29 mouse cellular contexts compared by ENCODE assay signal in genomic region chr1:164062856-164063255, GRCm38 (mm10). TPM values are rescaled to one million over a fixed set of nuclear protein-coding genes. Genes with fewer than 3 reads are reported as not detected.
DNase-seq lines count a peak whose midpoint lies in the region; ATAC-seq and TF ChIP-seq lines count a peak whose summit lies in the region.
"Had no signal": no experiment of that assay in that cellular context is flagged by ENCODE, and none has a peak within 500 bp of the region (broad histone marks: within the 10 kb centered on the region; RNA-seq: fewer than 3 reads in every experiment).

No protein-coding gene starts in this region.

- no peak overlapping the region for H3K9ac ChIP-seq in heart, embryonic 12.5 days
- H3K9ac ChIP-seq: forebrain, postnatal 0 days; heart, embryonic 15.5 days; hindbrain, embryonic 13.5 days had no signal

- peak; percentile 8 for ATAC-seq in CD4-positive, CD25-positive, alpha-beta regulatory T cell, adult 4 months
- no peak for ATAC-seq in heart, embryonic 12.5 days (ENCODE audit: insufficient number of reproducible peaks, low FRiP score)
- ATAC-seq: forebrain, embryonic 14.5 days; forebrain, postnatal 0 days; hindbrain, embryonic 16.5 days had no signal

- peak overlapping the region; percentile 29 for H3K4me3 ChIP-seq in lung, adult 2 months (replicated peaks; ENCODE audit: extremely low read depth, low read depth, low read length)
- H3K4me3 ChIP-seq in cerebellum, adult 2 months (replicated peaks; ENCODE audit: insufficient read depth, low read depth, low read length) = no peak overlapping the region
- no peak overlapping the region for H3K4me3 ChIP-seq in heart, embryonic 12.5 days
- H3K4me3 ChIP-seq: forebrain, embryonic 10.5 days; gastrocnemius, adult 2 months; heart, embryonic 15.5 days; hindbrain, embryonic 10.5 days; hindbrain, embryonic 13.5 days had no signal

- TF ChIP-seq POLR2A in lung, adult 2 months (IDR thresholded peaks at IDR 0.05; ENCODE audit: borderline replicate concordance, extremely low read depth, low read depth, low read length) = no peak
- TF ChIP-seq POLR2A in cerebellum, adult 2 months (IDR thresholded peaks at IDR 0.05; ENCODE audit: borderline replicate concordance, insufficient read depth, low read length) = no peak

- no peaks in the 10 kb centered on the region for H3K36me3 ChIP-seq in heart, embryonic 12.5 days
- H3K36me3 ChIP-seq: forebrain, embryonic 10.5 days; heart, embryonic 15.5 days; hindbrain, embryonic 10.5 days; hindbrain, embryonic 13.5 days had no signal

- no peak for DNase-seq in lung, adult 2 months
- no peak for DNase-seq in lung, postnatal 14 days
- DNase-seq in thymus, postnatal 25 days = peak; percentile 24
- no peak for DNase-seq in thymus, postnatal 14 days
- DNase-seq in naive thymus-derived CD4-positive, alpha-beta T cell, adult 2 months (ENCODE audit: low read depth) = peak; percentile 32
- DNase-seq in cerebellum, adult 2 months = no peak
- DNase-seq: adrenal gland, adult 2 months; adrenal gland, postnatal 14 days; cerebellum, adult 11-12 months; cerebellum, adult 9-10 months; cerebellum, postnatal 14 days; forebrain, postnatal 0 days; gastrocnemius, adult 2 months; gastrocnemius, postnatal 14 days; heart, adult 11 months; heart, postnatal 10 days; heart, postnatal 36 days had no signal

- H3K27ac ChIP-seq in cerebellum, adult 2 months (ENCODE audit: insufficient read depth, low read length) = no peak overlapping the region
- H3K27ac ChIP-seq in heart, embryonic 12.5 days (ENCODE audit: poor library complexity, severe bottlenecking) = no peak overlapping the region
- H3K27ac ChIP-seq: forebrain, embryonic 10.5 days; gastrocnemius, adult 2 months; heart, embryonic 15.5 days; hindbrain, embryonic 10.5 days; hindbrain, embryonic 13.5 days had no signal

- H3K27me3 ChIP-seq in cerebellum, adult 2 months (ENCODE audit: control insufficient read depth, insufficient read depth, low read length) = no peaks in the 10 kb centered on the region
- H3K27me3 ChIP-seq in heart, embryonic 12.5 days (replicated peaks) = no peaks in the 10 kb centered on the region
- H3K27me3 ChIP-seq: heart, embryonic 15.5 days; hindbrain, embryonic 13.5 days had no signal

- H3K9me3 ChIP-seq in heart, embryonic 12.5 days (replicated peaks) = no peaks in the 10 kb centered on the region
- H3K9me3 ChIP-seq: forebrain, embryonic 10.5 days; heart, embryonic 15.5 days; hindbrain, embryonic 10.5 days; hindbrain, embryonic 13.5 days had no signal

- no peak for TF ChIP-seq CTCF in lung, adult 2 months (IDR thresholded peaks at IDR 0.05; ENCODE audit: insufficient read depth, low read length)
- TF ChIP-seq CTCF in cerebellum, adult 2 months (IDR thresholded peaks at IDR 0.05; ENCODE audit: borderline replicate concordance, insufficient read depth, low read depth, low read length) = no peak

- no peak overlapping the region for H3K4me2 ChIP-seq in heart, embryonic 12.5 days
- H3K4me2 ChIP-seq: heart, embryonic 11.5 days; heart, embryonic 15.5 days; hindbrain, embryonic 13.5 days had no signal

- H3K4me1 ChIP-seq in lung, adult 2 months (ENCODE audit: control insufficient read depth, insufficient read depth, low read length) = no peaks in the 10 kb centered on the region; the same call in 1 of the 2 replicates
- no peaks in the 10 kb centered on the region for H3K4me1 ChIP-seq in cerebellum, adult 2 months (ENCODE audit: control insufficient read depth, insufficient read depth, low read length)
- no peaks in the 10 kb centered on the region for H3K4me1 ChIP-seq in heart, embryonic 12.5 days (replicated peaks)
- H3K4me1 ChIP-seq: forebrain, embryonic 10.5 days; heart, embryonic 15.5 days; hindbrain, embryonic 10.5 days; hindbrain, embryonic 13.5 days had no signal

- 35% methylated on average over 2 of the region's 2 CpGs for WGBS in lung, adult 2 months
- 35% methylated on average over 2 of the region's 2 CpGs for WGBS in cerebellum, adult 2 months
- WGBS in heart, embryonic 12.5 days = 52% methylated on average over 2 of the region's 2 CpGs

RNA-seq across cellular contexts. Expression of gene Sell, which starts 1.1 kb away (rescaled TPM):
- 6.3 and 11.1 TPM in 2 replicates for polyA plus RNA-seq in lung, adult 2 months (2012; rRNA removed)
- 100 to 1,000 TPM; 554 to 560 TPM for polyA plus RNA-seq in CD4-positive, CD25-positive, alpha-beta regulatory T cell, adult 4 months (2017; shearing (Covaris generic))
- polyA plus RNA-seq in cerebellum, adult 2 months (2012; rRNA removed) = 0.15 and 0.27 TPM in 2 replicates
- polyA plus RNA-seq in heart, embryonic 12.5 days (2016; fragmentation: Nextera tagmentation; extraction: Ambion mirVana) = not detected in 2 replicates
- polyA plus RNA-seq: forebrain, embryonic 10.5 days had no signal

RNA-seq across cellular contexts. Expression of gene Sele, which starts 14.8 kb away (rescaled TPM):
- polyA plus RNA-seq in lung, adult 2 months (2012; rRNA removed) = 0.33 and 0.58 TPM in 2 replicates
- polyA plus RNA-seq in CD4-positive, CD25-positive, alpha-beta regulatory T cell, adult 4 months (2017; shearing (Covaris generic)) = under 1 TPM in 1 of 2 experiments, not detected in 1; 0.22 TPM
- polyA plus RNA-seq in cerebellum, adult 2 months (2012; rRNA removed) = 0.05 TPM in 1 of 2 replicates, not detected in the other
- 0.37 and 0.46 TPM in 2 replicates for polyA plus RNA-seq in heart, embryonic 12.5 days (2016; fragmentation: Nextera tagmentation; extraction: Ambion mirVana)
- polyA plus RNA-seq: embryonic facial prominence, embryonic 11.5 days; forebrain, embryonic 10.5 days; forebrain, embryonic 14.5 days; forebrain, postnatal 0 days; frontal cortex, adult 2 months; hindbrain, embryonic 10.5 days; hindbrain, embryonic 13.5 days; hindbrain, embryonic 16.5 days had no signal

RNA-seq across cellular contexts. Expression of gene Selp, which starts 52.2 kb away (rescaled TPM):
- polyA plus RNA-seq in lung, adult 2 months (2012; rRNA removed) = 3.3 and 7.4 TPM in 2 replicates
- polyA plus RNA-seq in CD4-positive, CD25-positive, alpha-beta regulatory T cell, adult 4 months (2017; shearing (Covaris generic)) = 1 to 10 TPM; 3.8 to 4.1 TPM
- not detected in 2 replicates for polyA plus RNA-seq in cerebellum, adult 2 months (2012; rRNA removed)
- polyA plus RNA-seq in heart, embryonic 12.5 days (2016; fragmentation: Nextera tagmentation; extraction: Ambion mirVana) = 0.06 TPM in 1 of 2 replicates, not detected in the other
- polyA plus RNA-seq: brain, embryonic 14.5 days; embryonic facial prominence, embryonic 11.5 days; forebrain, embryonic 10.5 days; forebrain, embryonic 14.5 days; forebrain, postnatal 0 days; frontal cortex, adult 2 months; hindbrain, embryonic 10.5 days; hindbrain, embryonic 13.5 days; hindbrain, embryonic 16.5 days had no signal

Comparison
In these comparisons a context has a peak if more than half of its experiments do, and no peak if none do; other contexts are left out.
1. DNase-seq: peak in thymus, postnatal 25 days (single experiment) and naive thymus-derived CD4-positive, alpha-beta T cell, adult 2 months (single experiment); none in lung, adult 2 months (single experiment), lung, postnatal 14 days (single experiment), thymus, postnatal 14 days (single experiment) and cerebellum, adult 2 months (0 of 2).
2. RNA of gene Sell, which starts 1.1 kb away (polyA plus RNA-seq): 554 to 560 TPM in CD4-positive, CD25-positive, alpha-beta regulatory T cell, adult 4 months; 6.3 to 11.1 TPM in lung, adult 2 months, 0.15 to 0.27 TPM in cerebellum, adult 2 months and not detected in heart, embryonic 12.5 days; every median in the first group is over 10 times any median in the second.